Mouse (Mus musculus) neural tube, embryonic 15.5 days (tissue): ENCODE measurements at regions not wholly inside any gene's neighbourhood (a gene's known extent, or its start where the extent isn't known, plus 50 kb on each side); places are given as distances from the start of the nearest gene placed in this dataset.
A peak's percentile ranks its signal among the peaks of the same experiment; 100 is the strongest.

ENCODE experiments used
- ATAC-seq: fragments of 200-750 bp; cut with Nextera tagmentation; 2 replicates; pipeline ENCODE4 v1.8.0; 2017; ENCODE audit warnings: mild to moderate bottlenecking, moderate TSS enrichment, moderate library complexity; ENCODE audit not compliant: low FRiP score
- H3K27ac ChIP-seq: fragments of 300-500 bp; sonication (generic); replicated peaks from 2 replicates; pipeline ENCODE4 v1.5.1; 2015; ENCODE audit warnings: mild to moderate bottlenecking, inconsistent platforms
- H3K27me3 ChIP-seq: fragments of 300-500 bp; sonication (generic); replicated peaks from 2 replicates; pipeline ENCODE4 v1.6.1; 2015; ENCODE audit warnings: inconsistent platforms
- H3K36me3 ChIP-seq: fragments of 300-500 bp; sonication (generic); 2 replicates; pipeline ENCODE4 v1.6.1; 2015; ENCODE audit warnings: inconsistent platforms
- H3K4me1 ChIP-seq: fragments of 300-500 bp; sonication (generic); 2 replicates; pipeline ENCODE4 v1.6.1; 2015; ENCODE audit warnings: inconsistent platforms
- H3K4me2 ChIP-seq: fragments of 300-500 bp; sonication (generic); 2 replicates; pipeline ENCODE4 v1.6.1; 2015; ENCODE audit warnings: inconsistent platforms, mild to moderate bottlenecking, moderate library complexity
- H3K4me3 ChIP-seq: fragments of 300-500 bp; sonication (generic); replicated peaks from 2 replicates; pipeline ENCODE4 v1.5.1; 2015; ENCODE audit warnings: mild to moderate bottlenecking, inconsistent platforms
- H3K9ac ChIP-seq: fragments of 300-500 bp; sonication (generic); replicated peaks from 2 replicates; pipeline ENCODE4 v1.6.1; 2015; ENCODE audit warnings: mild to moderate bottlenecking, inconsistent platforms
- H3K9me3 ChIP-seq: fragments of 300-500 bp; sonication (generic); replicated peaks from 2 replicates; pipeline ENCODE4 v1.6.1; 2016; ENCODE audit warnings: inconsistent platforms
- WGBS: fragments of 180-500 bp; shearing (Covaris S2); methylation state at CpG from one replicate; pipeline ENCODE4 v1.1.7; 2015; ENCODE audit warnings: mixed read lengths; 5-methylcytosine and 5-hydroxymethylcytosine counted together

DNA sequence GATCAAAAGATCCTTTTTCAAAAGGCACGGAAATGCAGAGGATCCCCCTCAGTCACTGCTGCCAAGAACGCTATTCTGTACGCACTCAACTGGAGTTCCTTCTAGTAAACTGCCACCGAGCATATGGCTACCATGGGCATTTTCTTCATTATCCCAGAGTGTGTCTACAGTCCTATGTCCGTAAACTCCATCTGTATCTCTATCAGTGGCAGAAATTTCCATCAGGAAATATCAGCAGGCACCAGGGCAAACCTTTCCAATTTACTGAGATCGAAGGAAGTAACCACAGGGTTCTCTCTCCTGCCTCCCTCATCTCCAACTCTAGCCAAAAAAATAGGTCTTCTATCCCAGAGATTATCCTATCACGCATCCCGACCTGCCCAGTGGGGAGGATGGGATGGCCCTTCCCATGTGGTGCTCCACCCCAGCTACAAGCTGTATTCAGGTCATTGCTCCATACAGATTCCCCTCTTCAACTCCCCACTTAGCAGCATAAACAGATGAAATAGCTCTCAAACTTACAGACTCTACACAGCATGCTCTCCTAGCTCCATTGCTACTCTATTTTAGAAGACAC is 310.5 kb downstream of the Gm45692 start:
- no peaks in the 10 kb centered on the region for H3K9me3 ChIP-seq
- no peak overlapping the region for H3K27ac ChIP-seq
- no peaks in the 10 kb centered on the region for H3K4me1 ChIP-seq
- no peaks in the 10 kb centered on the region for H3K36me3 ChIP-seq
- ATAC-seq: no peak
- no peak overlapping the region for H3K4me2 ChIP-seq
- H3K9ac ChIP-seq: no peak overlapping the region
- 71% methylated on average over 8 of the region's 8 CpGs for WGBS
- H3K27me3 ChIP-seq: no peaks in the 10 kb centered on the region
- no peak overlapping the region for H3K4me3 ChIP-seq

DNA sequence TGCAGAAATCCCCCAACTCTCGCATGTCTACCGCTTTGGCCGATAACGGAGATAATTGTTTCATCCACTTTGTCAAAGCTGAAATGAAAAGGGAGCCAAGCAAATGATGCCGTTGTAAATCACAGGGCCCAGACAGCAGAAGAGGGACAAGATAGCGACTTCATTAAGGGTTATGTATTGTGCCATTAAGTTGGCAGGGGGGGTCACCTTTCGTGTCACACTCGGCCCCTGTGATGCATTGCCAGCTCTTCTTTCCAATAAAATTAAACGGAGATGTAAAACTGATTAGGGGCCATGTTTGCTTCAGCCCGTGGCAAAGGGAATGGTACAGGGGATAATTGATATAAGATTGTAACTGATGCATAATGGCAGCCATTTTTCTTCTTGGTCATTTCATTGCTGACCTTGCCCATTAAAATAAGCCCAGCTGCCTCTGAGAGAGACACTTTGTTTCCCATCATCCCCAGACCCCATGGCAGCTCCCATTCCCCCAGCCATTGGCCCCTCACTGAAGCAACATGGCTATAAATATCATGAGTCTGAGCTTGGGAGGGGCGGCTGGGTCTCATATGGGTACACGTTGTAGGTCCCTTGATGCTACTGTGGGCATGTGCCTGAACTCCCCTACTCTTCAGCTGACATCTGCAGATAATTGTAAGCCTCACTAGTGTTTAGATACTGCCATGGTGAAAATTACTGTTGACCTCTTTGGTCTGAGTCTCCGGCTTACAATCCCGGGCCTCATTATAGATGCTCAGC is 313.0 kb downstream of the Gm45692 start:
- Histone ChIP-seq H3K27me3 (no peaks in the 10 kb centered on the region), H3K27ac (no peak overlapping the region), H3K9me3 (no peaks in the 10 kb centered on the region), H3K9ac (no peak overlapping the region), H3K4me3 (no peak overlapping the region), H3K36me3 (no peaks in the 10 kb centered on the region), H3K4me1 (no peaks in the 10 kb centered on the region), H3K4me2 (no peak overlapping the region)
- 56% methylated on average over 14 of the region's 14 CpGs for WGBS
- ATAC-seq: no peak; the same call in 1 of the 2 replicates

DNA sequence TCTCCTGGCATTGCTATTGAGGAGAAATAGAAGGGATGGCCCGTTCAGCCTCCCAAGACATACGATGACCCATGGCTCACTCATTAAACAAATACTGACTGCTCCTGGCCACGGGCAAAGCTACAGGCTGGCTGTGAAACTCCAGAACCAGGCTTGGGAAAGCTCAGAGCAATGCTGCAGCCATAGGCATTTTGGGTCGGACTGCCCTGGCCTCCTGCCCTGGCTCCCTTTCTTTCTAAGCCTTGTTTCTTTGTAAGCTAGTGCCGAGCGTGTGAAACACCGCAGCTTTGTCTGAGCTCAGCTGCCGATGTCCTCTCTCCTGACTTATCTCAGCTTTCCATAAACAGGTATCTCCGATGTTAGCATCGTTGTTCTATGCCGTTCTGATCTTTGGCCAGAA is 316.9 kb downstream of the Gm45692 start:
- H3K9me3 ChIP-seq: no peaks in the 10 kb centered on the region
- H3K9ac ChIP-seq: no peak overlapping the region
- no peaks in the 10 kb centered on the region for H3K27me3 ChIP-seq
- no peak overlapping the region for H3K27ac ChIP-seq
- H3K4me3 ChIP-seq: no peak overlapping the region
- no peak overlapping the region for H3K4me2 ChIP-seq
- peaks cover 18% of the 10 kb centered on the region for H3K4me1 ChIP-seq
- ATAC-seq: no peak
- WGBS: 82% methylated on average over 11 of the region's 11 CpGs
- no peaks in the 10 kb centered on the region for H3K36me3 ChIP-seq

DNA sequence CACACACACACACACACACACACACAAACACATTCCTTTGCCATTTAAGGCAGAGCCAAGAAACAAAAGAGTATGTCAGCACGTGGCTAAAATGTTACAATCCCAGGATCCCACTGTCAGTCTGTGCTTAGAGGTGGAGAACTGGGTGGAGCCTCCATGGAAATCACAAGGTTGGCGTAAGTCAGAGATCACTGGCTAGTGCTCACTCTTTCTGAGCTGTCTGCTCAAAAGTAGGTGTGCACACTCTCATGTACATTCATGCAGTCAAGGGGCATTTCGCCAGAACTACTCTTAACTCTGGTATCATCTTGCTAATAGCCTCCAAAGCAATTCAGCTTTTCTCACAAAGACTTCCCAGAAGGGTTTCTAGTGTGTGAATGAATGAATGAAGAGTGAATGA is 318.2 kb downstream of the Gm45692 start:
- Histone ChIP-seq H3K27me3 (no peaks in the 10 kb centered on the region), H3K36me3 (no peaks in the 10 kb centered on the region), H3K4me3 (no peak overlapping the region), H3K9me3 (no peaks in the 10 kb centered on the region), H3K4me2 (no peak overlapping the region), H3K4me1 (peaks cover 27% of the 10 kb centered on the region), H3K9ac (no peak overlapping the region), H3K27ac (no peak overlapping the region)
- 80% methylated on average over 3 of the region's 3 CpGs for WGBS
- no peak for ATAC-seq

DNA sequence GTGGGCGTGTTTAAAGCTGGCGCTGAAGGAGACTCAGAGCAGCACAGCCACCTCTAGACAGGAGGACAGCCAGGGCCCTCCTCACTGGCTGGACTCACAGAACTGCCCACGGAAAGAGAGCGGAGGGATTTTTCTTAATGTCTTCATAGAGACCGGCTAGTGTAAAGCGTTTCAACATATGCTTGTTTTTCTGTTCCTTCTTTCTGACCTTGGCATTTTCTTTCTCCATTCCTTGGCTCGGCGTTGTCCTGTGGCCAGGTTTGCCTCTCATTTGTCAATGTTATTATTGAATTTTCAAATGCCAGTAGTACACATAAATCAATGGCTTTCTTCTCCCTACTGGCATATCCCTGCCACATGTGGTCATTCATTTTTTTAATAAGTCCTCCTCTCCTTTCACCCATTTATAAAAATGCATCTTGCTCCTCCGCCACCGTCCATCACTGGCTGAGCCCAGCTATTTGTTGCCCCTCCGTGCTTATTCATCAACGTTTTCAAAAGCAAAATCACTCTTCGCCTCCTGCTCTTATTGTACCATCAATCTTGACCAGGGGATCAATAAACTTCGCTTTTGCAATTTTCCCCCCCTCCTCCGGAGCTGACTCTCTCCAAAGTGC is 319.0 kb downstream of the Gm45692 start:
- H3K4me1 ChIP-seq: peaks cover 27% of the 10 kb centered on the region
- 0 out of 2 replicates have a peak, but pooled peaks have one; percentile 28 for ATAC-seq
- H3K9ac ChIP-seq: peak overlapping the region; percentile 23; the same call in 1 of the 2 replicates

DNA sequence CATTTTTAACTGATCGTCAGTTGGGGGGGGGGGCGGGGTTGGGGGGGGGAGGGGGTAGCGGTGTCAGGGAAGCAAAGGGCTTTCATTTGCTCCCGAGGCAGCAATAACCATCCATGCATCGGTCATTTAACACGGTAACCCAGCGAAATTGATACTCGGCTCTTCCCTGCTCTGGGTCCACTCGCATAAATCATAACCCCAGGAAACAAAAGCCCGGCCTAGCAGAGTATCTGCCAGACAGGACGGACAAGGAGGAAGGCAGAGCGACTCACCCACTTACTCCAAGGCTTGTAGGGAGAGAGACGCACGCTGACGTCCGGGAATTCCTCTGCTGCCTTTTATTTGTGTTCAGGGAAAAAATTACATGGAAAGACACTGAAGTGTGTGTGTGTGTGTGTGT is 319.5 kb downstream of the Gm45692 start:
- 0 out of 2 replicates have a peak, but pooled peaks have one; percentile 44 for ATAC-seq
- H3K4me3 ChIP-seq: peak overlapping the region; percentile 15

More for the DNA sequence above, 319.0 kb downstream of the Gm45692 start:
- Histone ChIP-seq H3K4me2 (peak overlapping the region; percentile 54), H3K4me3 (peak overlapping the region; percentile 15), H3K9me3 (no peaks in the 10 kb centered on the region), H3K36me3 (no peaks in the 10 kb centered on the region), H3K27me3 (no peaks in the 10 kb centered on the region), H3K27ac (0 out of 2 replicates have a peak overlapping the region, but pooled peaks have one; percentile 6)
- 40% methylated on average over 15 of the region's 15 CpGs for WGBS

DNA sequence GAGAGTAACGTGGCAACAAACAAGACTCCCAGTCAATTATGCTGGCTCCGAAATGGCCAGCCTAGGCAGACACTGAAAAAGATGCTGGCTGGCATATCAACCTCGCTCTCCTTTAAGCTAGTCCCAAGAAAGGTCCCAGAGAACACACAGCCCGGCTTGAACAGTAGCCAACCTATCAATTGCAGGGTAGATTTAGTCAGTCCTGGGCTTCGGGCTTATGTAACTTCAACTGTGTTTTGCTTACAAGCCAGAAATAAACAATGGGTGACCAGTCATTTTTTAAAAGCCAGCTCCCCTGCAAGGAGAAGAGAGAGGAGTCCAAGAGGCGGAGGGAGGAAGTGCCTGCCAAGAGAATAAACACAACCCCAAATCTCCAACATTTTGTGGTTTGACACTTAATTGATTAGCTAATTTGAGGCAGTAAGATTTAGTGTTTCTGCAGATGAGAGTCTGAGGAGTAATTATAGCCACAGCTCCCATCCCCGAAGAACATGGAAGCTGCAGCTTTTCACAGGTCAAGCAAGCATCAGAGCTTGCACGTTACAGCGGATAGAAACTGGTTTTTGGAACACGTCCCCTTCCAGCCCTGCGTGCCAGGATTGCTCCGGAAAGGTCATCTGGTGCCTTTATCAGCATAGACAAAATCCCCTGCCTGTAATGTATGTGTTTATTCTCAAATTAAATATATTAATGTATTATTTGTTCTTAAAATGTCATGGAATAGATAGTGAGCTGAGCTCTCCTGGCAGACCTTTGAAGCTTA is 322.1 kb downstream of the Gm45692 start:
- peaks cover 27% of the 10 kb centered on the region for H3K4me1 ChIP-seq
- ATAC-seq: no peak
- no peaks in the 10 kb centered on the region for H3K36me3 ChIP-seq
- no peak overlapping the region for H3K4me3 ChIP-seq
- H3K27ac ChIP-seq: no peak overlapping the region
- 46% methylated on average over 12 of the region's 12 CpGs for WGBS
- H3K9me3 ChIP-seq: no peaks in the 10 kb centered on the region
- no peaks in the 10 kb centered on the region for H3K27me3 ChIP-seq
- H3K4me2 ChIP-seq: no peak overlapping the region
- no peak overlapping the region for H3K9ac ChIP-seq

More for the DNA sequence above, 319.5 kb downstream of the Gm45692 start:
- WGBS: 11% methylated on average over 16 of the region's 16 CpGs
- no peaks in the 10 kb centered on the region for H3K9me3 ChIP-seq
- H3K36me3 ChIP-seq: no peaks in the 10 kb centered on the region
- H3K27ac ChIP-seq: 0 out of 2 replicates have a peak overlapping the region, but pooled peaks have one; percentile 6
- H3K9ac ChIP-seq: peak overlapping the region; percentile 23; the same call in 1 of the 2 replicates
- H3K4me1 ChIP-seq: peaks cover 27% of the 10 kb centered on the region
- peak overlapping the region; percentile 54 for H3K4me2 ChIP-seq
- H3K27me3 ChIP-seq: no peaks in the 10 kb centered on the region

DNA sequence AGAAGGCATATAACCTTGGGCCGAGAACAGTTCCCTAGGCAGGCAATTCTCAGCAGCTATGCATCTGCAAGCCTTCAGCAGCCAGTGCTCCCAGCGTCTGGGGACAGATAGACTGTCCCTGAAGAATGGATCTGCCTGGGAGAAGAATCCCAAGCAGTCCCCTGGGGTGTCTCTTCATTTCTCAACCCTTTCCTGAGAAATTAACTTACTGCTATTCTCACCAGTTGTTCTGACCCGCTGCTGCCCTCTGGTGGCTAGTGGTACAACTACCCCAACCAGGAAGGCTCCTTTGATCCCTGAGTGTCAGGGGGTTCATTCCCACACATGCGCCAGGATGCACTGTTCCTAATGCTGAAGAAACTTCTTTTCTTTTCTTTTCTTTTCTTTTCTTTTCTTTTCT is 323.7 kb downstream of the Gm45692 start:
- no peak for ATAC-seq
- Histone ChIP-seq H3K27me3 (no peaks in the 10 kb centered on the region), H3K4me1 (peaks cover 25% of the 10 kb centered on the region), H3K36me3 (no peaks in the 10 kb centered on the region), H3K4me2 (no peak overlapping the region), H3K4me3 (no peak overlapping the region), H3K9ac (no peak overlapping the region), H3K27ac (no peak overlapping the region), H3K9me3 (no peaks in the 10 kb centered on the region)
- 43% methylated on average over 4 of the region's 4 CpGs for WGBS

DNA sequence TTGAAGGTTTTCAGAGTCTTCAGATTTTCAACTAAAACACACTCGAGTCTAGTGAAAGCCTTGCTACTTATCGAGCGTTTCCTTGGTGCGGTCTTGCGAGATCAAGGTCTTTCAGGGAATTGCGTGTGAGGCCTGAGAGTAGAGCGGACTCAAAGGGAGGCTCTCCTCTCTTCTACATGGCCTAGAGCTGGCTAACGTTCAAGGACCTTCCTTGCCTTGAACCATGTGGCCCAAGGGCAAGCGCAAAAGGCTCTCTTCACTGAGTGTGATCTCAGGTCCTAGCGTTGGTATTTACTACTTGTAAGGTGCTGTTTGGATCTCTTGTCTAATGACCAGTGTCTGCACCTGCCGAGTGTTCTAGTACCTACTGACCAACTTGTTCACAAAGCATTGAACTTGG is 324.4 kb downstream of the Gm45692 start:
- no peak overlapping the region for H3K4me3 ChIP-seq
- no peaks in the 10 kb centered on the region for H3K9me3 ChIP-seq
- 94% methylated on average over 11 of the region's 11 CpGs for WGBS
- no peaks in the 10 kb centered on the region for H3K27me3 ChIP-seq
- H3K36me3 ChIP-seq: no peaks in the 10 kb centered on the region
- H3K4me1 ChIP-seq: peaks cover 19% of the 10 kb centered on the region
- H3K9ac ChIP-seq: no peak overlapping the region
- ATAC-seq: no peak
- no peak overlapping the region for H3K27ac ChIP-seq
- H3K4me2 ChIP-seq: no peak overlapping the region

DNA sequence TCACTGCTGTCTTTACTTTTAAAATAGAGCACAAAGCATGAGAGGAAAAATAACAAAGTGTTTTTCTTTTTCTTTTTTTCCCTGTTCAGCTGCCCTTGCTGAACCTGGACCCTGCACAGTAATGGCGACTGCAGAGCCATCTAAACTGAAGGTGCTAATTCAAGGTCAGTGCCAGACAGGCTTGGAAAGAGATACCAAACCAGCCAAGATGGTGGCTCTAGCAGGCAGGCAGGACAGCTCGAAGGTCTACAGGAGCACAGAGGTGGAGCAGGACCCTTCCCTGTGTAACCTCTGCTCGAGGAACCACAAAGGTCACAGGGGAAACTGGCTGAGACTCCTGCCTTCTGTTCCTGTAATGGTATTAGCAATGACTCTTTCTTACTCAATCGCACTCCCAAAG is 326.7 kb downstream of the Gm45692 start:
- ATAC-seq: no peak
- Histone ChIP-seq H3K27ac (no peak overlapping the region), H3K4me3 (no peak overlapping the region), H3K4me1 (peaks cover 11% of the 10 kb centered on the region), H3K4me2 (no peak overlapping the region), H3K9me3 (no peaks in the 10 kb centered on the region), H3K9ac (no peak overlapping the region), H3K36me3 (no peaks in the 10 kb centered on the region), H3K27me3 (no peaks in the 10 kb centered on the region)
- 71% methylated on average over 4 of the region's 4 CpGs for WGBS

DNA sequence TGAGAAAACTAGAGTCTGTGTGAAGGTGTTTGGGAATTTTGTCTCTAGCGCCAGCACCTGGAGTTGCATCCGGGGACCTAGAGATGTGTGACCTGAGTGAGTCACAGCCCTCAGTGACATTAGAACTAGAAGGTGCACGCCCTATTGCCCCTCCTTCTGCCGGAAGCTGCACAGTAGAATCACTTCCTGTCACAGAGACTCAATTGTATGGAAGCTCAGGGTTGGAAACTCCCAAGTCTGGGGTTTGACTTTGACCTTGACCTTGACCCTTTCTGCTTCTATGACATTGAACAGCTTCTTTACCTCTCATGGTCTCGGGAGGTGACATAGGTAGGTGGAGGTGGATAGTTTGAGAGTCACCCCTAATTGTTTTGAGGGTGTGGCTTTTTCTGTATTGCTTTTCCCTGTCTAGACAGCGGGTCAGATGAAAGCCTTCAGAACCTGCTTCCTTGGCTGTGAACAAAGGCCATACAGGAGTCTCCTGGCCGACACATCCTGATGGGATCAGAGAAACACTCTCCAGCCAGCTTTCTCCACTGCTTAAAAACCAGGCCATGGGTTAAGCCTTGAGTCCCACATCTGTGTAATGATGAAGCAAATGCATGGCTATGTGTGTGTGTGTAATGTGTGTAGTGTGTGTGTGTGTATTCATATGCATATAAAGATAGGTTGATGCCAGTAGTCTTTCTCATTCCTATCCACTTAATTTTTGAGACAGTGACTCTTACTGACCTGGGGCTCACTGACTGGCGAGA is 328.7 kb downstream of the Gm45692 start:
- no peak for ATAC-seq
- Histone ChIP-seq H3K36me3 (no peaks in the 10 kb centered on the region), H3K4me2 (no peak overlapping the region), H3K9ac (no peak overlapping the region), H3K27ac (no peak overlapping the region), H3K4me3 (no peak overlapping the region), H3K4me1 (no peaks in the 10 kb centered on the region), H3K27me3 (no peaks in the 10 kb centered on the region), H3K9me3 (no peaks in the 10 kb centered on the region)
- WGBS: 90% methylated on average over 8 of the region's 8 CpGs
